Mouse (Mus musculus) heart, postnatal 0 days (tissue): ENCODE measurements around the gene Stx8. TPM values are rescaled to one million over a fixed set of nuclear protein-coding genes. Genes with fewer than 3 reads are reported as not detected.

Source experiments
- ATAC-seq: fragments of 200-750 bp; cut with Nextera tagmentation; 2 replicates; pipeline ENCODE4 v1.8.0; 2017; ENCODE audit warnings: low read depth, moderate number of reproducible peaks, moderate library complexity; ENCODE audit not compliant: insufficient read depth
- DNase-seq: peaks from one replicate; pipeline ENCODE4 v3.0.0-alpha.2; 2016; ENCODE audit warnings: low spot score
- H3K27ac ChIP-seq: fragments of 300-500 bp; sonication (generic); 2 replicates; pipeline ENCODE4 v1.5.1; 2014; ENCODE audit warnings: low read depth, mild to moderate bottlenecking
- H3K27me3 ChIP-seq: fragments of 300-500 bp; sonication (generic); 2 replicates; pipeline ENCODE4 v1.6.1; 2014; ENCODE audit warnings: low read length, mixed read lengths; ENCODE audit not compliant: control insufficient read depth, insufficient read depth
- H3K36me3 ChIP-seq: fragments of 300-500 bp; sonication (generic); replicated peaks from 2 replicates; pipeline ENCODE4 v1.6.1; 2014; ENCODE audit warnings: low read length, mixed read lengths; ENCODE audit not compliant: control insufficient read depth, insufficient read depth
- H3K4me1 ChIP-seq: fragments of 300-500 bp; sonication (generic); 2 replicates; pipeline ENCODE4 v1.6.1; 2014; ENCODE audit warnings: antibody characterized with exemption; ENCODE audit not compliant: control insufficient read depth, insufficient read depth
- H3K4me2 ChIP-seq: fragments of 300-500 bp; sonication (generic); 2 replicates; pipeline ENCODE4 v1.6.1; 2014; ENCODE audit warnings: low read depth, mild to moderate bottlenecking, low read length, moderate library complexity
- H3K4me3 ChIP-seq: fragments of 300-500 bp; sonication (generic); 2 replicates; pipeline ENCODE4 v1.5.1; 2014; ENCODE audit warnings: low read depth, low read length
- H3K9ac ChIP-seq: fragments of 300-500 bp; sonication (generic); replicated peaks from 2 replicates; pipeline ENCODE4 v1.6.1; 2014; ENCODE audit warnings: low read depth, low read length, mixed read lengths
- H3K9me3 ChIP-seq: fragments of 300-500 bp; sonication (generic); replicated peaks from 2 replicates; pipeline ENCODE4 v1.6.1; 2016; ENCODE audit warnings: low read length; ENCODE audit not compliant: control insufficient read depth
- CTCF ChIP-seq: IDR thresholded peaks from 2 replicates; pipeline ENCODE4 v1.5.1; 2016; ENCODE audit warnings: antibody characterized with exemption, control low read depth, low read depth
- EP300 ChIP-seq: IDR thresholded peaks from 2 replicates; pipeline ENCODE4 v1.6.1; 2016; ENCODE audit warnings: antibody characterized with exemption, low read depth
- WGBS: fragments of 180-500 bp; shearing (Covaris S2); extraction: QIAGEN DNeasy Blood & Tissue Kit; methylation state at CpG from one replicate; pipeline ENCODE4 v1.1.7; 2014; 5-methylcytosine and 5-hydroxymethylcytosine counted together
- polyA plus RNA-seq: library from polyadenylated mRNA; unstranded; fragments of >200 nt; fragmentation: Nextera tagmentation; extraction: Ambion mirVana; gene quantifications from 2 replicates; pipeline ENCODE4 v1.2.1, GENCODE M21; 2015
- total RNA-seq: library from RNA; depleted of rRNA; stranded (reverse); fragments of >200 nt; gene quantifications from 2 replicates; pipeline ENCODE4 v1.2.3, GENCODE M21; 2014; ENCODE audit warnings: low replicate concordance

Stx8 gene
- total and polyA plus RNA-seq, 2 experiments from 2014 or later, result 15.9 to 69.0 TPM

GRCm38 (mm10) chr11:68196566-68196965 lies 230.6 kb downstream of the Stx8 start:
- Histone ChIP-seq H3K27me3 (no peaks in the 10 kb centered on the region), H3K9me3 (no peaks in the 10 kb centered on the region), H3K4me1 (peaks cover 38% of the 10 kb centered on the region), H3K4me3 (no peak overlapping the region), H3K36me3 (no peaks in the 10 kb centered on the region), H3K9ac (no peak overlapping the region), H3K4me2 (no peak overlapping the region), H3K27ac (peak overlapping the region; percentile 16; the same call in 1 of the 2 replicates)
- peak; percentile 42; the same call in 1 of the 2 replicates for ATAC-seq
- DNase-seq, result peak; percentile 17
- WGBS, result 43% methylated on average over 6 of the region's 6 CpGs
- no peak for TF ChIP-seq CTCF
- no peak for TF ChIP-seq EP300

- H3K9me3 ChIP-seq, result no peaks in the 10 kb centered on the region
- no peak overlapping the region for H3K27ac ChIP-seq
- H3K4me3 ChIP-seq, result no peak overlapping the region
- H3K9ac ChIP-seq, result no peak overlapping the region
- no peak for ATAC-seq
- no peak for DNase-seq
- TF ChIP-seq EP300 (no peak), CTCF (no peak)
- H3K27me3 ChIP-seq, result no peaks in the 10 kb centered on the region
- H3K4me1 ChIP-seq, result peaks cover 38% of the 10 kb centered on the region
- H3K36me3 ChIP-seq, result no peaks in the 10 kb centered on the region
- H3K4me2 ChIP-seq, result no peak overlapping the region
- WGBS, result 90% methylated on average over 11 of the region's 11 CpGs
Measured at GRCm38 (mm10) chr11:68197471-68197870, 231.5 kb downstream of the Stx8 start.

GRCm38 (mm10) chr11:68198696-68199095 lies 232.7 kb downstream of the Stx8 start:
- Histone ChIP-seq H3K9me3 (no peaks in the 10 kb centered on the region), H3K4me3 (no peak overlapping the region), H3K27me3 (no peaks in the 10 kb centered on the region), H3K4me1 (peaks cover 44% of the 10 kb centered on the region), H3K27ac (peak overlapping the region; percentile 30; the same call in 1 of the 2 replicates), H3K4me2 (no peak overlapping the region), H3K9ac (no peak overlapping the region), H3K36me3 (no peaks in the 10 kb centered on the region)
- TF ChIP-seq CTCF (no peak), EP300 (no peak)
- 77% methylated on average over 10 of the region's 10 CpGs for whole genome bisulfite sequencing
- DNase-seq (no peak), ATAC-seq (no peak)

- Histone ChIP-seq H3K4me3 (no peak overlapping the region), H3K9me3 (no peaks in the 10 kb centered on the region), H3K4me1 (peaks cover 46% of the 10 kb centered on the region), H3K9ac (no peak overlapping the region), H3K27ac (peak overlapping the region; percentile 68; the same call in 1 of the 2 replicates), H3K4me2 (no peak overlapping the region), H3K27me3 (no peaks in the 10 kb centered on the region), H3K36me3 (no peaks in the 10 kb centered on the region)
- 77% methylated on average over 8 of the region's 8 CpGs for WGBS
- ATAC-seq (no peak), DNase-seq (no peak)
- TF ChIP-seq CTCF, result no peak
- no peak for TF ChIP-seq EP300
Measured at GRCm38 (mm10) chr11:68199103-68199502, 233.1 kb downstream of the Stx8 start.

- H3K4me1 ChIP-seq, result peaks cover 44% of the 10 kb centered on the region
- DNase-seq, result no peak
Measured at GRCm38 (mm10) chr11:68199801-68200423, 233.9 kb downstream of the Stx8 start.

GRCm38 (mm10) chr11:68200500-68200899 lies 234.5 kb downstream of the Stx8 start:
- peak overlapping the region; percentile 68; the same call in 1 of the 2 replicates for H3K27ac ChIP-seq
- no peak overlapping the region for H3K9ac ChIP-seq
- no peaks in the 10 kb centered on the region for H3K36me3 ChIP-seq
- H3K9me3 ChIP-seq, result no peaks in the 10 kb centered on the region
- H3K4me1 ChIP-seq, result peaks cover 38% of the 10 kb centered on the region
- H3K27me3 ChIP-seq, result no peaks in the 10 kb centered on the region
- TF ChIP-seq CTCF (no peak), EP300 (no peak)
- no peak overlapping the region for H3K4me2 ChIP-seq
- no peak for DNase-seq
- 92% methylated on average over 4 of the region's 4 CpGs for WGBS
- ATAC-seq, result no peak
- no peak overlapping the region for H3K4me3 ChIP-seq

More at GRCm38 (mm10) chr11:68199801-68200423, 233.9 kb downstream of the Stx8 start:
- H3K9ac ChIP-seq, result no peak overlapping the region
- H3K27ac ChIP-seq, result peak overlapping the region; percentile 68; the same call in 1 of the 2 replicates
- no peak overlapping the region for H3K4me3 ChIP-seq
- H3K27me3 ChIP-seq, result no peaks in the 10 kb centered on the region
- no peak for ATAC-seq
- 41% methylated on average over 10 of the region's 10 CpGs for WGBS
- no peak overlapping the region for H3K4me2 ChIP-seq
- no peaks in the 10 kb centered on the region for H3K9me3 ChIP-seq
- H3K36me3 ChIP-seq, result no peaks in the 10 kb centered on the region
- no peak for TF ChIP-seq EP300
- no peak for TF ChIP-seq CTCF
